Mouse (Mus musculus) neural tube, embryonic 11.5 days (tissue): ENCODE measurements at regions not wholly inside any gene's neighbourhood (a gene's known extent, or its start where the extent isn't known, plus 50 kb on each side); places are given as distances from the start of the nearest gene placed in this dataset.
"Not testable (repeated sequence)": the region's sequence is repeated elsewhere in the genome, so short reads cannot be mapped to it uniquely, and the experiment has no call there.

Experiments used
- ATAC-seq: fragments of 200-750 bp; cut with Nextera tagmentation; 2 replicates; pipeline ENCODE4 v1.8.0; 2017; ENCODE audit warnings: moderate number of reproducible peaks, mild to moderate bottlenecking, moderate TSS enrichment, moderate library complexity; ENCODE audit not compliant: insufficient read depth, low FRiP score, low TSS enrichment
- DNase-seq: peaks from one replicate; pipeline ENCODE4 v3.0.0-alpha.2; 2015; ENCODE audit warnings: low spot score
- H3K27ac ChIP-seq: fragments of 300-500 bp; sonication (generic); 2 replicates; pipeline ENCODE4 v1.5.1; 2014; ENCODE audit warnings: low read depth, mild to moderate bottlenecking, low read length
- H3K27me3 ChIP-seq: fragments of 300-500 bp; sonication (generic); 2 replicates; pipeline ENCODE4 v1.6.1; 2014; ENCODE audit warnings: mild to moderate bottlenecking, low read length, mixed read lengths; ENCODE audit not compliant: control insufficient read depth, insufficient read depth
- H3K36me3 ChIP-seq: fragments of 300-500 bp; sonication (generic); 2 replicates; pipeline ENCODE4 v1.6.1; 2014; ENCODE audit warnings: mild to moderate bottlenecking, low read length, moderate library complexity, mixed read lengths; ENCODE audit not compliant: control insufficient read depth, insufficient read depth
- H3K4me1 ChIP-seq: fragments of 300-500 bp; sonication (generic); 2 replicates; pipeline ENCODE4 v1.6.1; 2014; ENCODE audit warnings: low read length, mixed read lengths; ENCODE audit not compliant: control insufficient read depth, insufficient read depth
- H3K4me2 ChIP-seq: fragments of 300-500 bp; sonication (generic); 2 replicates; pipeline ENCODE4 v1.6.1; 2014; ENCODE audit warnings: low read depth, mild to moderate bottlenecking, moderate library complexity
- H3K4me3 ChIP-seq: fragments of 300-500 bp; sonication (generic); 2 replicates; pipeline ENCODE4 v1.5.1; 2014; ENCODE audit warnings: low read depth, low read length
- H3K9ac ChIP-seq: fragments of 300-500 bp; sonication (generic); 2 replicates; pipeline ENCODE4 v1.6.1; 2014; ENCODE audit warnings: mild to moderate bottlenecking, low read length
- H3K9me3 ChIP-seq: fragments of 300-500 bp; sonication (generic); 2 replicates; pipeline ENCODE4 v1.6.1; 2016; ENCODE audit warnings: low read length; ENCODE audit not compliant: control insufficient read depth
- WGBS: fragments of 180-500 bp; shearing (Covaris S2); extraction: QIAGEN DNeasy Blood & Tissue Kit; methylation state at CpG from one replicate; pipeline ENCODE4 v1.1.7; 2014; 5-methylcytosine and 5-hydroxymethylcytosine counted together

DNA sequence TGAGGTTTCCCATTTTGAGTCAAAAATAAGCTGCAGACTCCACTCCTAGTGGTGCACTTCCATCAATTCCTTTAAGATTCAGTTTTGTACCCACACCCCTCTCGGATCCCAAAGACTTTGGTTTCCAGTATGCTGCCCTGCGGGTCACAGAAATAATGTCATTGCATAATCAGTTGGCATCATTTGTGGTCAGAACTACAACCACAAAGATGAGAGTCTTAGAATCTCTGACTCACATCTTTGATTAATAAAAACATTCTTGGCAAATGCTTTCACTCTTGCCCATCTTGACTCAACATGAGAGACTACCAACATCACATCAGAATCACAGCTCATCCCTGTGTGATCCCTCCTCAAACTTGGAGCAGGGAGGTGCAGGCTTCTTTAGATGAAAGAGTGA, 74.1 kb upstream of the Alkbh8 start:
- Histone ChIP-seq H3K27me3 (no peaks in the 10 kb centered on the region), H3K27ac (no peak overlapping the region), H3K4me3 (no peak overlapping the region), H3K9ac (no peak overlapping the region), H3K36me3 (no peaks in the 10 kb centered on the region), H3K9me3 (peaks cover 22% of the 10 kb centered on the region), H3K4me1 (no peaks in the 10 kb centered on the region), H3K4me2 (no peak overlapping the region)
- DNase-seq (no peak), ATAC-seq (no peak)
- 92% methylated on average over 2 of the region's 2 CpGs for WGBS

DNA sequence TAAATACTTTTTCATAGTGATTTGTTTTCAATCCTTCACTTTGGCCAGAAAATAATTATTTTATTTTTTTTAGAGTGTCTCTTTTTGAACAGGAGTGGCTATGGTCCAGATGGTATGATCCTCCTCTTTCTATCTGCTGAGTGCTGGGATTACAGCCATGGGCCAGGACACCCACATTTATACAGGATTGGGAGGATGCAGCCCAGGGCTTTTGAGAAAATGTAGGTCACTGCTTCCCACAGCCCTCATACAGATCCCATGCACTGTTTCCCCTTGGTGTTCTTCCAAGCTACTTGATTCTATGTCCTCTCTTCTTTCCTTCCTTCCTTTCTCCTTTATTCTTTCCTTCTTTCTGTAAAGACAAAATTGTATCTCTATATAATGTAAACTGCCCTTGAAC, 70.5 kb upstream of the Alkbh8 start:
- ATAC-seq: no peak
- no peak overlapping the region for H3K9ac ChIP-seq
- peaks cover 17% of the 10 kb centered on the region for H3K9me3 ChIP-seq
- DNase-seq: no peak
- no peak overlapping the region for H3K4me2 ChIP-seq
- H3K4me1 ChIP-seq: no peaks in the 10 kb centered on the region
- H3K27me3 ChIP-seq: no peaks in the 10 kb centered on the region
- no peak overlapping the region for H3K4me3 ChIP-seq
- no peak overlapping the region for H3K27ac ChIP-seq
- no peaks in the 10 kb centered on the region for H3K36me3 ChIP-seq

DNA sequence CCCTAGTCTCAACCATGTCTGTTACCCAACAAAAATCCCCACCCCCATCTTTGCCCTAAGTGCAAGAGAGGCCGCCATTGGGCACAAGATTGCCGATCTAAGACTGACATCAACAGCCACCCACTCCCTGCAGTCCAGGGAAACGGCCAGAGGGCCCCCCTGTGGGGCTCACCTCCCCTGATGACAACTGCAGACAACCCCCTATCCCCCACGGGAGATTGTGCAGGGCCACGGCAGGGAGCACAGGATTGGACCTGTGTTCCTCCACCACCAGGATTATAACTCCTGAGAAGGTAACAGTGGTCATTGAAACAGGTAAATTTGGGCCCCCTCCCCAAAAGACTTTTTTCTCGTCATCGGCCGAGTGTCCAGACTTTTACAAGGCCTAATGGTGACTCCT, 54.4 kb upstream of the Alkbh8 start:
- not testable (repeated sequence) for H3K27me3 ChIP-seq, H3K4me3 ChIP-seq, H3K9me3 ChIP-seq, DNase-seq, H3K4me2 ChIP-seq, H3K36me3 ChIP-seq, H3K4me1 ChIP-seq, ATAC-seq, H3K27ac ChIP-seq, H3K9ac ChIP-seq
- WGBS: 88% methylated on average over 8 of the region's 8 CpGs

DNA sequence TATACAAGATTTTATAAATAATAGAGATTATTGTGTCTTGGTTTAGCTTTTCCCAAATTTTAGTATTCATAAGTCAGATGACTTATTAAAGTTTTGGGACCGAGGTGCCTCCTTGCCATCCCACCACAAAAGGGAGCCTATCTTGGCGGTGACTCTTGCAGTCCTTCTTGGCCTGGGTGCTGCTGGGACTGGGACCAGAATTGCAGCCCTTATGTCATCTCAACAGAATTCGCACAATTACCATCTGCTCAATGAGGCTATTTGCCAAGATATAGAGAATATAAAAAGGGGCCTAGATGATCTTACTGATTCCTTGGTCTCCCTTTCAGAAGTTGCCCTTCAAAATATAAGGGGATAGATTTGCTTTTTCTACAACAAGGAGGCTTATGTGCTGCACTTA, 53.0 kb upstream of the Alkbh8 start:
- H3K9me3 ChIP-seq, H3K4me2 ChIP-seq, H3K36me3 ChIP-seq, ATAC-seq, DNase-seq, H3K27me3 ChIP-seq, H3K4me3 ChIP-seq, H3K27ac ChIP-seq, H3K4me1 ChIP-seq, H3K9ac ChIP-seq: not testable (repeated sequence)
- WGBS: 91% methylated on average over 3 of the region's 3 CpGs

DNA sequence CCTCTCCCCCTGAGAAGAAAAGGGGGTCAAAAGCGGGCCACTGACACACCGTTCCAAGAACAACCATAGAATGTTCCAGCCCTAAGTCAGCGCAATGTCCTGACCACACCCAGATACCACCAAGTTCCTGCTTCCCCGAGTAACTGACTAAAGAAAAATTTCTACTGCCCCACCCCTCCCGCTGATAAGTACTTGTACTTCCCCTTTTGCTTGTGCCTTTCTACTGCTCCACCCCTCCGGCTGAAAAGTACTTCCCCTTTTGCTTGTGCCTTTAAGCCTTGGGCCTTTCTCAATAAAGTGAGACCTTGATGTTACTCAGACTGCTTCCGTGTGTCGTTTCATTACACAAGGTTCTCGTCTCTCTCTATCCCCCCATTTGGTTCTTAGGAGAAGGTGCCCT, 51.6 kb upstream of the Alkbh8 start:
- H3K36me3 ChIP-seq, H3K9me3 ChIP-seq, ATAC-seq, H3K27ac ChIP-seq, H3K27me3 ChIP-seq, H3K4me2 ChIP-seq, H3K4me1 ChIP-seq, H3K4me3 ChIP-seq, H3K9ac ChIP-seq, DNase-seq: not testable (repeated sequence)
- WGBS: 92% methylated on average over 9 of the region's 9 CpGs
